Mouse (Mus musculus): Measurements from ENCODE around the gene Gpr173. TPM values are rescaled to one million over a fixed set of nuclear protein-coding genes. Genes with fewer than 3 reads are reported as not detected.
"Not testable (repeated sequence)": the region's sequence is repeated elsewhere in the genome, so short reads cannot be mapped to it uniquely, and the experiment has no call there.

Gene Gpr173
- polyA plus RNA-seq, 1 experiment from 2014 or later = 2.9 TPM

- no peaks in the 10 kb centered on the region for H3K36me3 ChIP-seq
- peak; percentile 99 for ATAC-seq (ENCODE audit: insufficient read depth, low FRiP score, low read depth)
- H3K4me3 ChIP-seq (replicated peaks) = peak overlapping the region; percentile 27
- no peaks in the 10 kb centered on the region for H3K9me3 ChIP-seq
- 0 out of 2 replicates have a peak, but pooled peaks cover 11% of the 10 kb centered on the region for H3K27me3 ChIP-seq (replicated peaks)
- H3K27ac ChIP-seq = peak overlapping the region; percentile 91
- 13% methylated on average over 33 of the region's 33 CpGs for WGBS
- H3K9ac ChIP-seq = peak overlapping the region; percentile 16; the same call in 1 of the 2 replicates
- H3K4me2 ChIP-seq = peak overlapping the region; percentile 46
- no peaks in the 10 kb centered on the region for H3K4me1 ChIP-seq
These were observed 31.8 kb downstream of the Gpr173 start for GRCm38 (mm10) chrX:152336546-152337332.

DNA sequence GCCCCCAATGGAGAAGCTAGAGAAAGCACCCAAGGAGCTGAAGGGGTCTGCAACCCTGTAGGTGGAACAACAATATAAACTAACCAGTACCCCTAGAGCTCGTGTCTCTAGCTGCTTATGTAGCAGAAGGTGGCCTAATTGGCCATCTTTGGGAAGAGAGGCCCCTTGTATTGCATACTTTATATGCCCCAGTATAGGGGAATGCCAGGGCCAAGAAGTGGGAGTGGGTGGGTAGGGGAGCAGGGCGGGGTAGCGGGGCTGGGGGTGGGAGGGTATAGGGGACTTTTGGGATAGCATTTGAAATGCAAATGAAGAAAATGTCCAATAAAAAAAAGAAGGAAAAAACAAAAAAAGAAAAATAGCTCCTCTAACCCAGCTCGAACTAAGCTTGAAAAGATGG, 32.4 kb downstream of the Gpr173 start:
- WGBS = 35% methylated on average over 4 of the region's 4 CpGs
- not testable (repeated sequence) for H3K27ac ChIP-seq; H3K9me3 ChIP-seq; H3K36me3 ChIP-seq; H3K27me3 ChIP-seq (replicated peaks); H3K4me1 ChIP-seq; H3K9ac ChIP-seq
- ATAC-seq (ENCODE audit: insufficient read depth, low FRiP score, low read depth) = 0 out of 2 replicates have a peak, but pooled peaks have one; percentile 8
- Histone ChIP-seq H3K4me3 (replicated peaks) (peak overlapping the region; percentile 27; the same call in 1 of the 2 replicates), H3K4me2 (peak overlapping the region; percentile 46)

GRCm38 (mm10) chrX:152329400-152329799, 39.1 kb downstream of the Gpr173 start:
- not testable (repeated sequence) for H3K4me3 ChIP-seq (replicated peaks); H3K4me2 ChIP-seq; H3K27me3 ChIP-seq (replicated peaks); ATAC-seq (ENCODE audit: insufficient read depth, low FRiP score, low read depth); H3K9me3 ChIP-seq; H3K27ac ChIP-seq; H3K36me3 ChIP-seq; H3K9ac ChIP-seq; H3K4me1 ChIP-seq

GRCm38 (mm10) chrX:152327689-152328052, 40.8 kb downstream of the Gpr173 start:
- Histone ChIP-seq H3K4me3 (replicated peaks) (peak overlapping the region; percentile 57), H3K4me2 (peak overlapping the region; percentile 64), H3K9ac (no peak overlapping the region), H3K27me3 (replicated peaks) (no peaks in the 10 kb centered on the region; the same call in 1 of the 2 replicates), H3K9me3 (no peaks in the 10 kb centered on the region), H3K4me1 (no peaks in the 10 kb centered on the region), H3K27ac (peak overlapping the region; percentile 51; the same call in 1 of the 2 replicates), H3K36me3 (no peaks in the 10 kb centered on the region)
- WGBS = 20% methylated on average over 8 of the region's 8 CpGs
- ATAC-seq (ENCODE audit: insufficient read depth, low FRiP score, low read depth) = 0 out of 2 replicates have a peak, but pooled peaks have one; percentile 20

- Histone ChIP-seq H3K9ac (peak within 1 kb of the TSS; percentile 34; the same call in 1 of the 2 replicates), H3K27me3 (replicated peaks) (no peaks in the 10 kb centered on the region; the same call in 1 of the 2 replicates), H3K27ac (peak within 1 kb of the TSS; percentile 51; the same call in 1 of the 2 replicates), H3K4me3 (replicated peaks) (peak within 1 kb of the TSS; percentile 57), H3K4me1 (no peaks in the 10 kb centered on the region), H3K4me2 (peak within 1 kb of the TSS; percentile 64), H3K36me3 (no peaks in the 10 kb centered on the region), H3K9me3 (no peaks in the 10 kb centered on the region)
- 13% methylated on average over 29 of the region's 29 CpGs for WGBS
- ATAC-seq (ENCODE audit: insufficient read depth, low FRiP score, low read depth) = peak; percentile 99
These were observed 41.4 kb downstream of the Gpr173 start, which contains the start of gene Kantr for GRCm38 (mm10) chrX:152326996-152327688. TSS of gene Kantr (minus strand) at chrX:152327495.

- Histone ChIP-seq H3K9me3 (no peaks in the 10 kb centered on the region), H3K9ac (no peak overlapping the region), H3K36me3 (no peaks in the 10 kb centered on the region), H3K4me3 (replicated peaks) (no peak overlapping the region), H3K4me2 (no peak overlapping the region), H3K4me1 (no peaks in the 10 kb centered on the region), H3K27ac (no peak overlapping the region), H3K27me3 (replicated peaks) (no peaks in the 10 kb centered on the region; the same call in 1 of the 2 replicates)
- 93% methylated on average over 1 of the region's 1 CpGs for WGBS
- ATAC-seq (ENCODE audit: insufficient read depth, low FRiP score, low read depth) = no peak
These were observed 44.9 kb downstream of the Gpr173 start for GRCm38 (mm10) chrX:152323584-152323983.

GRCm38 (mm10) chrX:152322776-152323175, 45.7 kb downstream of the Gpr173 start:
- Histone ChIP-seq H3K36me3 (no peaks in the 10 kb centered on the region), H3K27me3 (replicated peaks) (no peaks in the 10 kb centered on the region; the same call in 1 of the 2 replicates), H3K4me1 (no peaks in the 10 kb centered on the region), H3K4me3 (replicated peaks) (no peak overlapping the region), H3K9ac (no peak overlapping the region), H3K4me2 (no peak overlapping the region), H3K9me3 (no peaks in the 10 kb centered on the region), H3K27ac (no peak overlapping the region)
- no peak for ATAC-seq (ENCODE audit: insufficient read depth, low FRiP score, low read depth)
- 36% methylated on average over 2 of the region's 2 CpGs for whole genome bisulfite sequencing

GRCm38 (mm10) chrX:152320535-152320934, 48.0 kb downstream of the Gpr173 start:
- H3K9me3 ChIP-seq = no peaks in the 10 kb centered on the region
- no peaks in the 10 kb centered on the region for H3K36me3 ChIP-seq
- H3K27ac ChIP-seq = no peak overlapping the region
- no peak overlapping the region for H3K4me3 ChIP-seq (replicated peaks)
- no peak overlapping the region for H3K4me2 ChIP-seq
- H3K9ac ChIP-seq = no peak overlapping the region
- H3K4me1 ChIP-seq = no peaks in the 10 kb centered on the region
- ATAC-seq (ENCODE audit: insufficient read depth, low FRiP score, low read depth) = no peak
- 62% methylated on average over 4 of the region's 4 CpGs for WGBS
- no peaks in the 10 kb centered on the region; the same call in 1 of the 2 replicates for H3K27me3 ChIP-seq (replicated peaks)

DNA sequence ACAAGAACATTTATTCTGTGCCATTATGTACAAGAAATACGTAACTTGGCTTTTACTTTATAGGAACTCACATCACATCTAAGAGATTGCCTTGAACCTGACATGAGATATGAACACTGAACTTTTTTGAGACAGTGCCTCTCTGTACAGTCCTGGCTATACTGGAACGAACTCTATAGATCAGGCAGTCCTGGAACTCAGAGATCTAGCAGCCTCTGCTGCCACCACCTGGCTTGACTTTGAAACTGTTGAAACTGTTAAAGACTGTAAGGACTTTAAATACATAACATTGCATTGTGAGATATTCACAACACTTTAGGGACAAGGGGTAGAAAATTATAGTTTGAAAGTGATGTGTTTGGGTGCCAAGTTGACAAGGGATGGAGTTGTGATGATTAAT, 60.6 kb downstream of the Gpr173 start:
- no peaks in the 10 kb centered on the region for H3K9me3 ChIP-seq
- H3K4me1 ChIP-seq = no peaks in the 10 kb centered on the region
- peak; percentile 78; the same call in 1 of the 2 replicates for ATAC-seq (ENCODE audit: insufficient read depth, low FRiP score, low read depth)
- no peaks in the 10 kb centered on the region; the same call in 1 of the 2 replicates for H3K27me3 ChIP-seq (replicated peaks)
- no peaks in the 10 kb centered on the region for H3K36me3 ChIP-seq
- no peak overlapping the region for H3K27ac ChIP-seq
- no peak overlapping the region for H3K9ac ChIP-seq
- WGBS = 55% methylated on average over 2 of the region's 2 CpGs
- no peak overlapping the region for H3K4me2 ChIP-seq
- H3K4me3 ChIP-seq (replicated peaks) = no peak overlapping the region

- Histone ChIP-seq H3K4me1 (no peaks in the 10 kb centered on the region), H3K4me2 (no peak overlapping the region), H3K9me3 (no peaks in the 10 kb centered on the region), H3K4me3 (replicated peaks) (no peak overlapping the region), H3K27ac (no peak overlapping the region), H3K9ac (no peak overlapping the region), H3K27me3 (replicated peaks) (no peaks in the 10 kb centered on the region; the same call in 1 of the 2 replicates), H3K36me3 (no peaks in the 10 kb centered on the region)
- peak; percentile 92 for ATAC-seq (ENCODE audit: insufficient read depth, low FRiP score, low read depth)
These were observed 61.1 kb downstream of the Gpr173 start for GRCm38 (mm10) chrX:152307371-152307770.

DNA sequence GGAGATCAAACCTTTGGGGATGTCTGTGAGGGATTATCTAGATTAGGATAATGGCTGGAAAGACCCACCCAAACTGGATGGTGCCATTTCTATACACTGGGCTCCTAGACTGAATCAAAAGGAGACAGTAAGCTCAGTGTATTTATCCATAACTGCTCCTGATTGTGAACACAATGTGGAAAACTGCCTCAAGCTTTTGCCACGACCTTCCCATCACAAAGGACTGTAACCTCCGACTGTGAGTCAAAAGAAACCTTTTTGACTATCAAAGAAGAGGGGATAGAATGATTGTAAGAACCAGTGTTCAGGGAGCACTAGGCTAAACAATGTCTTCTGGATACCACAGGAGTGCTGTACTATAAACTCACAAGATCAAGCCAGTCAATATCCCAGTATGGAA, 62.3 kb downstream of the Gpr173 start:
- Histone ChIP-seq H3K9ac (no peak overlapping the region), H3K4me2 (no peak overlapping the region), H3K27me3 (replicated peaks) (no peaks in the 10 kb centered on the region; the same call in 1 of the 2 replicates), H3K4me1 (no peaks in the 10 kb centered on the region), H3K4me3 (replicated peaks) (no peak overlapping the region), H3K27ac (no peak overlapping the region), H3K36me3 (no peaks in the 10 kb centered on the region), H3K9me3 (no peaks in the 10 kb centered on the region)
- 76% methylated on average over 2 of the region's 2 CpGs for WGBS
- no peak for ATAC-seq (ENCODE audit: insufficient read depth, low FRiP score, low read depth)

All from stomach, embryonic 15.5 days (tissue).